Mouse (Mus musculus): ENCODE data around the gene Abcb8. TPM values are rescaled to one million over a fixed set of nuclear protein-coding genes. Genes with fewer than 3 reads are reported as not detected.

Abcb8 gene
- polyA plus RNA-seq, 1 experiment from 2014 or later: 58.1 TPM

DNA sequence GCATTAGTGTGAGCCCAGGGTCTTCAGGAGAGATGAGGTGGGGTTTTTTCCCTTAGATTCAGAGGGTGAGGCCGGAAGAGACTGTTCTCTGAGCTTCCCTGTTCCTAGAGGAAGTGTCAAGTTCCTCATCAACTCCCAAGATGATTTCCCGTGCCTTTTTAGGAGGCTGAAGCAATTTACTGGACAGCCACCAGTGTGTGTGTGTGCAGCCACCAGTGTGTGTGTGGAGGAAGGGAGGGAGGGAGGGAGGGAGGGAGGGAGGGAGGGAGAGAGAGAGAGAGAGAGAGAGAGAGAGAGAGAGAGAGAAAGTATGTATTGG lies 60.5 kb downstream of the Abcb8 start:
- Histone ChIP-seq H3K4me1 (replicated peaks; ENCODE audit: control insufficient read depth, insufficient read depth, low read length) (peaks cover 43% of the 10 kb centered on the region), H3K4me2 (ENCODE audit: low read length) (peak overlapping the region; percentile 99), H3K9ac (replicated peaks; ENCODE audit: low read depth, low read length) (0 out of 2 replicates have a peak overlapping the region, but pooled peaks have one; percentile 41), H3K9me3 (ENCODE audit: control insufficient read depth, low read length) (no peaks in the 10 kb centered on the region), H3K4me3 (replicated peaks; ENCODE audit: low read length) (peak overlapping the region; percentile 62), H3K27ac (ENCODE audit: low read length) (peak overlapping the region; percentile 51; the same call in 1 of the 2 replicates), H3K27me3 (replicated peaks; ENCODE audit: control insufficient read depth, insufficient read depth, low read length) (no peaks in the 10 kb centered on the region), H3K36me3 (ENCODE audit: control insufficient read depth, insufficient read depth) (no peaks in the 10 kb centered on the region)
- 5% methylated on average over 2 of the region's 2 CpGs for WGBS
- no peak for ATAC-seq

DNA sequence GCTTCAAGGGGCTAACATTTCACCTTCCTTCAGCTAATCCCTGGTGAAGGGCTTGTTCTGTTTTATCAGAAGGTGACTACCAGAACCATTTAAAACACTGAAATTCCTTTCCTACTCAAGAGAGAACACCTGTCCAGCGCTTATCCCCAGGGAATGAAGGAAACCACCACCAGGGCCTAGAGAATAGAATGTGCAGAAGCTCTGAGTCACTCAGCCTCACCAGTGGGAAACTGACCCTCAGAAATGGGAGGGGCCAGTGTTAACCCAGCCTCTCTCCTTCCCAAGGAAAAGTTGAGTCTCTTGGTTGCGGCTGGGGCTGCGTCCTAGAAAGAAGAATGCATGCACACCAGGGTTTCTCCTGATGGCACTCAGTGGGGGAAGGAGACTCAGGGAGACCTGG lies 61.6 kb downstream of the Abcb8 start:
- H3K4me1 ChIP-seq (replicated peaks; ENCODE audit: control insufficient read depth, insufficient read depth, low read length): peaks cover 43% of the 10 kb centered on the region
- peak overlapping the region; percentile 37 for H3K9ac ChIP-seq (replicated peaks; ENCODE audit: low read depth, low read length)
- no peaks in the 10 kb centered on the region for H3K27me3 ChIP-seq (replicated peaks; ENCODE audit: control insufficient read depth, insufficient read depth, low read length)
- WGBS: 74% methylated on average over 3 of the region's 3 CpGs
- H3K4me2 ChIP-seq (ENCODE audit: low read length): peak overlapping the region; percentile 25
- H3K27ac ChIP-seq (ENCODE audit: low read length): no peak overlapping the region
- ATAC-seq: no peak
- H3K9me3 ChIP-seq (ENCODE audit: control insufficient read depth, low read length): no peaks in the 10 kb centered on the region
- H3K4me3 ChIP-seq (replicated peaks; ENCODE audit: low read length): no peak overlapping the region
- H3K36me3 ChIP-seq (ENCODE audit: control insufficient read depth, insufficient read depth): no peaks in the 10 kb centered on the region

DNA sequence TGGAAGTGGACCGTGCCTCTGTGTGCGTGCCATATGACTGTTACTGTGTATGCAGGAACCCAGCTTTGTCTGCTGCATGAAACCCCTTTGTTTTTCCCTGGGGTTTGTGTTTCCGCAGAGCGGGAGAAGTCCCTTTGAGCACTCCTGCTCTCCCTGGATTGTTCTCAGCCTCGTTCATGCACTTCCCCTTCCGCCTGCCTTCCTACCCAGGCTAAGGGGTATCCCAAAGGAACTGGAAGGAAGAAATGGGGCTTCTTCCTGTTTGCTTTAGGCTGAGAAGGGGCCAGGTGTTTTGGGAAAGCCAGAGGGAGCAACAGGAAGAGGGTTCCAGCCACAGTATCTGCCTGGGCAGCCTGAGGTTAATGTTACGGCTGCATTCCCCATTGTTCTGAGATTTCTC lies 62.1 kb downstream of the Abcb8 start:
- no peaks in the 10 kb centered on the region for H3K9me3 ChIP-seq (ENCODE audit: control insufficient read depth, low read length)
- no peak for ATAC-seq
- H3K4me3 ChIP-seq (replicated peaks; ENCODE audit: low read length): no peak overlapping the region
- no peaks in the 10 kb centered on the region; the same call in 1 of the 2 replicates for H3K36me3 ChIP-seq (ENCODE audit: control insufficient read depth, insufficient read depth)
- H3K4me2 ChIP-seq (ENCODE audit: low read length): peak overlapping the region; percentile 25
- WGBS: 51% methylated on average over 7 of the region's 7 CpGs
- H3K4me1 ChIP-seq (replicated peaks; ENCODE audit: control insufficient read depth, insufficient read depth, low read length): peaks cover 43% of the 10 kb centered on the region
- no peak overlapping the region for H3K27ac ChIP-seq (ENCODE audit: low read length)
- no peaks in the 10 kb centered on the region for H3K27me3 ChIP-seq (replicated peaks; ENCODE audit: control insufficient read depth, insufficient read depth, low read length)
- H3K9ac ChIP-seq (replicated peaks; ENCODE audit: low read depth, low read length): peak overlapping the region; percentile 37

Other genes starting within 250 kb of the Abcb8 start
- gene Nupl2, start 228.7 kb upstream of the Abcb8 start, polyA plus RNA-seq (2015; fragmentation: Nextera tagmentation; extraction: Ambion mirVana): 14.4 and 16.7 TPM in 2 replicates
- gene Kcnh2, start 42.1 kb upstream of the Abcb8 start, polyA plus RNA-seq (2015; fragmentation: Nextera tagmentation; extraction: Ambion mirVana): 4.7 and 6.2 TPM in 2 replicates
- gene Nos3, start 28.9 kb upstream of the Abcb8 start, polyA plus RNA-seq (2015; fragmentation: Nextera tagmentation; extraction: Ambion mirVana): 7.5 and 9.9 TPM in 2 replicates
- 1.8 and 1.9 TPM in 2 replicates for gene Atg9b, start 1.5 kb upstream of the Abcb8 start, polyA plus RNA-seq (2015; fragmentation: Nextera tagmentation; extraction: Ambion mirVana)
- 0.14 and 0.36 TPM in 2 replicates for gene Asic3, start 19.7 kb downstream of the Abcb8 start, polyA plus RNA-seq (2015; fragmentation: Nextera tagmentation; extraction: Ambion mirVana)
- 106 and 127 TPM in 2 replicates for gene Cdk5, start 29.9 kb downstream of the Abcb8 start, polyA plus RNA-seq (2015; fragmentation: Nextera tagmentation; extraction: Ambion mirVana)
- gene Slc4a2, start 30.2 kb downstream of the Abcb8 start, polyA plus RNA-seq (2015; fragmentation: Nextera tagmentation; extraction: Ambion mirVana): 19.1 and 23.9 TPM in 2 replicates
- gene Fastk, start 51.6 kb downstream of the Abcb8 start, polyA plus RNA-seq (2015; fragmentation: Nextera tagmentation; extraction: Ambion mirVana): 92.2 and 96.3 TPM in 2 replicates
- 37.3 and 45.4 TPM in 2 replicates for gene Tmub1, start 54.2 kb downstream of the Abcb8 start, polyA plus RNA-seq (2015; fragmentation: Nextera tagmentation; extraction: Ambion mirVana)
- 57.0 and 58.6 TPM in 2 replicates for gene Agap3, start 58.5 kb downstream of the Abcb8 start, polyA plus RNA-seq (2015; fragmentation: Nextera tagmentation; extraction: Ambion mirVana)
- gene Gbx1, start 133.5 kb downstream of the Abcb8 start, polyA plus RNA-seq (2015; fragmentation: Nextera tagmentation; extraction: Ambion mirVana): 0.45 and 1.3 TPM in 2 replicates
- 0.09 and 0.11 TPM in 2 replicates for gene Asb10, start 147.3 kb downstream of the Abcb8 start, polyA plus RNA-seq (2015; fragmentation: Nextera tagmentation; extraction: Ambion mirVana)
- 0.26 and 0.35 TPM in 2 replicates for gene 4931409K22Rik, start 163.1 kb downstream of the Abcb8 start, polyA plus RNA-seq (2015; fragmentation: Nextera tagmentation; extraction: Ambion mirVana)
- 107 and 109 TPM in 2 replicates for gene Abcf2, start 183.8 kb downstream of the Abcb8 start, polyA plus RNA-seq (2015; fragmentation: Nextera tagmentation; extraction: Ambion mirVana)
- 20.5 and 20.8 TPM in 2 replicates for gene Chpf2, start 193.1 kb downstream of the Abcb8 start, polyA plus RNA-seq (2015; fragmentation: Nextera tagmentation; extraction: Ambion mirVana)
- gene Smarcd3, start 230.7 kb downstream of the Abcb8 start, polyA plus RNA-seq (2015; fragmentation: Nextera tagmentation; extraction: Ambion mirVana): 156 and 181 TPM in 2 replicates

Measured in forebrain, embryonic 16.5 days (tissue).